Mouse (Mus musculus): ENCODE measurements at regions not wholly inside any gene's neighbourhood (a gene's known extent, or its start where the extent isn't known, plus 50 kb on each side); places are given as distances from the start of the nearest gene placed in this dataset.

- TF ChIP-seq POLR2A (IDR thresholded peaks at IDR 0.05; ENCODE audit: extremely low read depth, insufficient read depth, low read length) (no peak), CTCF (IDR thresholded peaks at IDR 0.05; ENCODE audit: extremely low read depth, insufficient read depth, low read length) (no peak)
Measured at GRCm38 (mm10) chr10:99418497-99418896, 155.5 kb downstream of the Dusp6 start.

Measured in cortical plate, adult 2 months (tissue).